Mouse (Mus musculus): Measurements from ENCODE around the gene Mmel1. TPM values are rescaled to one million over a fixed set of nuclear protein-coding genes. Genes with fewer than 3 reads are reported as not detected.
A peak's percentile ranks its signal among the peaks of the same experiment; 100 is the strongest.

Mmel1 gene
- polyA plus RNA-seq, 1 experiment from 2014 or later = 0.28 TPM

GRCm38 (mm10) chr4:154943323-154944039 is 74.1 kb downstream of the Mmel1 start:
- Histone ChIP-seq H3K4me2 (no peak overlapping the region), H3K36me3 (no peaks in the 10 kb centered on the region), H3K9ac (no peak overlapping the region), H3K9me3 (no peaks in the 10 kb centered on the region), H3K4me3 (no peak overlapping the region), H3K4me1 (peaks cover 13% of the 10 kb centered on the region), H3K27ac (no peak overlapping the region), H3K27me3 (peaks cover 5% of the 10 kb centered on the region)
- ATAC-seq (ENCODE audit: insufficient number of reproducible peaks, insufficient read depth, low FRiP score, low TSS enrichment, low read depth) = no peak
- WGBS = 88% methylated on average over 6 of the region's 6 CpGs

GRCm38 (mm10) chr4:154944121-154944590 is 74.8 kb downstream of the Mmel1 start:
- Histone ChIP-seq H3K9me3 (no peaks in the 10 kb centered on the region), H3K36me3 (no peaks in the 10 kb centered on the region), H3K4me3 (no peak overlapping the region), H3K27ac (no peak overlapping the region), H3K4me2 (no peak overlapping the region), H3K4me1 (peaks cover 20% of the 10 kb centered on the region), H3K27me3 (peaks cover 12% of the 10 kb centered on the region), H3K9ac (no peak overlapping the region)
- ATAC-seq (ENCODE audit: insufficient number of reproducible peaks, insufficient read depth, low FRiP score, low TSS enrichment, low read depth) = peak; percentile 67; the same call in 1 of the 2 replicates
- 19% methylated on average over 2 of the region's 2 CpGs for WGBS

Other genes with a start within 250 kb of the Mmel1 start
- gene Prdm16, start 232.7 kb upstream of the Mmel1 start, polyA plus RNA-seq (2015; fragmentation: Nextera tagmentation; extraction: Ambion mirVana) = 39.0 and 46.0 TPM in 2 replicates
- gene Actrt2, start 201.7 kb upstream of the Mmel1 start, polyA plus RNA-seq (2015; fragmentation: Nextera tagmentation; extraction: Ambion mirVana) = not detected in 2 replicates
- 0.36 and 0.49 TPM in 2 replicates for gene Ttc34, start 32.1 kb upstream of the Mmel1 start, polyA plus RNA-seq (2015; fragmentation: Nextera tagmentation; extraction: Ambion mirVana)
- 48.6 and 53.6 TPM in 2 replicates for gene Fam213b, start 29.6 kb downstream of the Mmel1 start, polyA plus RNA-seq (2015; fragmentation: Nextera tagmentation; extraction: Ambion mirVana)
- 1.6 and 1.8 TPM in 2 replicates for gene Tnfrsf14, start 59.0 kb downstream of the Mmel1 start, polyA plus RNA-seq (2015; fragmentation: Nextera tagmentation; extraction: Ambion mirVana)
- 4.2 and 6.0 TPM in 2 replicates for gene Hes5, start 91.3 kb downstream of the Mmel1 start, polyA plus RNA-seq (2015; fragmentation: Nextera tagmentation; extraction: Ambion mirVana)
- gene Pank4, start 94.5 kb downstream of the Mmel1 start, polyA plus RNA-seq (2015; fragmentation: Nextera tagmentation; extraction: Ambion mirVana) = 48.3 and 54.1 TPM in 2 replicates
- 11.2 and 12.8 TPM in 2 replicates for gene Plch2, start 187.2 kb downstream of the Mmel1 start, polyA plus RNA-seq (2015; fragmentation: Nextera tagmentation; extraction: Ambion mirVana)
- 22.2 and 26.4 TPM in 2 replicates for gene Pex10, start 197.4 kb downstream of the Mmel1 start, polyA plus RNA-seq (2015; fragmentation: Nextera tagmentation; extraction: Ambion mirVana)
- 147 and 162 TPM in 2 replicates for gene Rer1, start 216.8 kb downstream of the Mmel1 start, polyA plus RNA-seq (2015; fragmentation: Nextera tagmentation; extraction: Ambion mirVana)
- gene Morn1, start 217.0 kb downstream of the Mmel1 start, polyA plus RNA-seq (2015; fragmentation: Nextera tagmentation; extraction: Ambion mirVana) = 5.6 and 6.2 TPM in 2 replicates